Mouse (Mus musculus) embryonic fibroblast, embryonic 13.5 days (primary cell): ENCODE measurements at regions not wholly inside any gene's neighbourhood (a gene's known extent, or its start where the extent isn't known, plus 50 kb on each side); places are given as distances from the start of the nearest gene placed in this dataset.

Source experiments
- H3K27ac ChIP-seq: 2 replicates; pipeline ENCODE4 v1.5.1; 2012; ENCODE audit warnings: low read length, control low read depth, inconsistent platforms; ENCODE audit not compliant: insufficient read depth
- H3K4me1 ChIP-seq: 2 replicates; pipeline ENCODE4 v1.6.1; 2011; ENCODE audit warnings: low read length; ENCODE audit not compliant: control insufficient read depth, insufficient read depth
- H3K4me3 ChIP-seq: 2 replicates; pipeline ENCODE4 v1.5.1; 2011; ENCODE audit warnings: mild to moderate bottlenecking, control low read depth, low read length; ENCODE audit not compliant: insufficient read depth
- CTCF ChIP-seq: IDR thresholded peaks from 2 replicates; pipeline ENCODE4 v1.5.1; 2011; ENCODE audit warnings: mild to moderate bottlenecking, control low read depth, low read length, moderate library complexity, borderline replicate concordance; ENCODE audit not compliant: insufficient read depth
- POLR2A ChIP-seq: IDR thresholded peaks from 2 replicates; pipeline ENCODE4 v1.6.1; 2011; ENCODE audit warnings: low read depth, mild to moderate bottlenecking, control low read depth, low read length, moderate library complexity

GRCm38 (mm10) chr5:112035426-112035825 is 216.9 kb downstream of the Cryba4 start:
- Histone ChIP-seq H3K4me1 (no peaks in the 10 kb centered on the region), H3K4me3 (no peak overlapping the region), H3K27ac (no peak overlapping the region)
- TF ChIP-seq POLR2A, result no peak
- TF ChIP-seq CTCF, result no peak

GRCm38 (mm10) chr5:112037080-112037479 is 215.2 kb downstream of the Cryba4 start:
- H3K4me3 ChIP-seq, result no peak overlapping the region
- H3K4me1 ChIP-seq, result no peaks in the 10 kb centered on the region
- TF ChIP-seq POLR2A (no peak), CTCF (no peak)
- H3K27ac ChIP-seq, result no peak overlapping the region

GRCm38 (mm10) chr5:112039645-112040372 is 212.5 kb downstream of the Cryba4 start:
- H3K4me3 ChIP-seq, result no peak overlapping the region
- no peak overlapping the region for H3K27ac ChIP-seq
- TF ChIP-seq CTCF (no peak), POLR2A (no peak)
- no peaks in the 10 kb centered on the region for H3K4me1 ChIP-seq

- TF ChIP-seq CTCF, result no peak
- TF ChIP-seq POLR2A, result no peak
- no peak overlapping the region for H3K27ac ChIP-seq
- no peak overlapping the region for H3K4me3 ChIP-seq
- no peaks in the 10 kb centered on the region for H3K4me1 ChIP-seq
Observed at GRCm38 (mm10) chr5:112040678-112041077, 211.6 kb downstream of the Cryba4 start.

GRCm38 (mm10) chr5:112041285-112041684 is 211.0 kb downstream of the Cryba4 start:
- TF ChIP-seq POLR2A, result no peak
- TF ChIP-seq CTCF, result no peak
- no peak overlapping the region for H3K27ac ChIP-seq

GRCm38 (mm10) chr5:112042236-112042635 is 210.1 kb downstream of the Cryba4 start:
- no peak overlapping the region for H3K4me3 ChIP-seq
- no peaks in the 10 kb centered on the region for H3K4me1 ChIP-seq
- H3K27ac ChIP-seq, result no peak overlapping the region
- TF ChIP-seq CTCF (no peak), POLR2A (no peak)

More at GRCm38 (mm10) chr5:112041285-112041684, 211.0 kb downstream of the Cryba4 start:
- H3K4me1 ChIP-seq, result no peaks in the 10 kb centered on the region
- no peak overlapping the region for H3K4me3 ChIP-seq

GRCm38 (mm10) chr5:112050046-112050782 is 202.1 kb downstream of the Cryba4 start:
- Histone ChIP-seq H3K4me1 (no peaks in the 10 kb centered on the region; the same call in 1 of the 2 replicates), H3K4me3 (no peak overlapping the region), H3K27ac (no peak overlapping the region)
- no peak for TF ChIP-seq POLR2A
- TF ChIP-seq CTCF, result no peak

GRCm38 (mm10) chr5:112050906-112051305 is 201.4 kb downstream of the Cryba4 start:
- Histone ChIP-seq H3K4me3 (no peak overlapping the region), H3K4me1 (no peaks in the 10 kb centered on the region; the same call in 1 of the 2 replicates), H3K27ac (no peak overlapping the region)
- TF ChIP-seq CTCF (no peak), POLR2A (no peak)

- TF ChIP-seq POLR2A (no peak), CTCF (no peak)
- H3K4me3 ChIP-seq, result no peak overlapping the region
- no peaks in the 10 kb centered on the region; the same call in 1 of the 2 replicates for H3K4me1 ChIP-seq
- H3K27ac ChIP-seq, result no peak overlapping the region
Observed at GRCm38 (mm10) chr5:112051786-112052185, 200.5 kb downstream of the Cryba4 start.
